Mouse (Mus musculus): Measurements from ENCODE around the gene Svbp. TPM values are rescaled to one million over a fixed set of nuclear protein-coding genes. Genes with fewer than 3 reads are reported as not detected.

Gene Svbp
- polyA plus RNA-seq, 1 experiment from 2014 or later, result 164 TPM

DNA sequence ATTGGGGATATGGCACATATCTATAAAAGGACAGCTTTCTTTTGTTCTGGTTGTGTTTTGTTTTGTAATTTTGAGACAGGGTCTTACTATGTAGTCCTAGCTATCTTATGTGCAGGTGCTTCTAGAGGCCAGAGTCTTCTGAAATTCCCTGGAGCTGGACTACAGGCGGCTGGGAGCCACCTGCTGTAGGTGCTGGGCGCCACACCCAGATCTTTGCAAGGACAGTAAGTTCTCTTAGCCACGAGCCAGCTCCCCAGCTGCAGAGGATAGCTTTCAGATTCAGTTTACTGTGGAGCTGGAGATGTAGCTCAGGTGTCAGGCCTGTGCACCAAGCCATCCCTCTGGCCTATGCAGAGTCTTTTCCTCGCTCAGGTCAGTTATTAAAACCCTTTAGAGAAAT, 28.0 kb upstream of the Svbp start:
- Histone ChIP-seq H3K4me1 (ENCODE audit: control insufficient read depth, insufficient read depth, low read length) (no peaks in the 10 kb centered on the region), H3K36me3 (ENCODE audit: control insufficient read depth, insufficient read depth, low read length) (peaks cover 9% of the 10 kb centered on the region; the same call in 1 of the 2 replicates), H3K4me2 (ENCODE audit: low read depth, severe bottlenecking) (no peak overlapping the region), H3K9ac (ENCODE audit: low read length) (no peak overlapping the region), H3K27me3 (ENCODE audit: control insufficient read depth, insufficient read depth, low read length) (no peaks in the 10 kb centered on the region), H3K9me3 (ENCODE audit: control insufficient read depth, low read length) (no peaks in the 10 kb centered on the region), H3K27ac (replicated peaks; ENCODE audit: low read depth, low read length) (no peak overlapping the region), H3K4me3 (ENCODE audit: low read depth, low read length) (no peak overlapping the region)
- 77% methylated on average over 4 of the region's 4 CpGs for WGBS
- DNase-seq (ENCODE audit: low spot score), result no peak
- ATAC-seq (ENCODE audit: insufficient number of reproducible peaks, low FRiP score, low TSS enrichment, low read depth), result no peak

DNA sequence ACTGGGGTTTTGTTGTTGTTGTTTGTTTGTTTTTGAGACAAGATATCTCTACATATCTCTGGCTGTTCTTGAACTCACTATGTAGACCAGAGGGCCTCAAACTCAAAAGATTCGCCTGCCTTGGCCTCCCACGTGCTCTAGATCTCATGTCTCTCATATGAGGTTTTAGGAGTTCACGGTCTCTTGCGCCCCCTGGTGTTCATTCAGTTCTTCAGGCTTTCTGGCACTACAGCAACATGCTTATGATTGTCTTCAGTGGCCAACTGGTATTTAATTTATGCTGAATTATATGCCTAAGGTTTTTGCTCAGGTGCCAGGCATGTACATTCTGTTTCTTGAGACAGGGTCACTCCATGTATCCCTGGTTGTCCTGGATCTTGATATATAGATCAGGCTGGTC, 27.4 kb upstream of the Svbp start:
- H3K27ac ChIP-seq (replicated peaks; ENCODE audit: low read depth, low read length), result no peak overlapping the region
- DNase-seq (ENCODE audit: low spot score), result peak; percentile 84
- WGBS, result 7% methylated on average over 4 of the region's 4 CpGs
- no peak for ATAC-seq (ENCODE audit: insufficient number of reproducible peaks, low FRiP score, low TSS enrichment, low read depth)
- no peaks in the 10 kb centered on the region for H3K4me1 ChIP-seq (ENCODE audit: control insufficient read depth, insufficient read depth, low read length)
- no peak overlapping the region for H3K4me3 ChIP-seq (ENCODE audit: low read depth, low read length)
- no peaks in the 10 kb centered on the region for H3K9me3 ChIP-seq (ENCODE audit: control insufficient read depth, low read length)
- no peaks in the 10 kb centered on the region for H3K27me3 ChIP-seq (ENCODE audit: control insufficient read depth, insufficient read depth, low read length)
- peaks cover 9% of the 10 kb centered on the region; the same call in 1 of the 2 replicates for H3K36me3 ChIP-seq (ENCODE audit: control insufficient read depth, insufficient read depth, low read length)
- no peak overlapping the region for H3K9ac ChIP-seq (ENCODE audit: low read length)
- no peak overlapping the region for H3K4me2 ChIP-seq (ENCODE audit: low read depth, severe bottlenecking)

DNA sequence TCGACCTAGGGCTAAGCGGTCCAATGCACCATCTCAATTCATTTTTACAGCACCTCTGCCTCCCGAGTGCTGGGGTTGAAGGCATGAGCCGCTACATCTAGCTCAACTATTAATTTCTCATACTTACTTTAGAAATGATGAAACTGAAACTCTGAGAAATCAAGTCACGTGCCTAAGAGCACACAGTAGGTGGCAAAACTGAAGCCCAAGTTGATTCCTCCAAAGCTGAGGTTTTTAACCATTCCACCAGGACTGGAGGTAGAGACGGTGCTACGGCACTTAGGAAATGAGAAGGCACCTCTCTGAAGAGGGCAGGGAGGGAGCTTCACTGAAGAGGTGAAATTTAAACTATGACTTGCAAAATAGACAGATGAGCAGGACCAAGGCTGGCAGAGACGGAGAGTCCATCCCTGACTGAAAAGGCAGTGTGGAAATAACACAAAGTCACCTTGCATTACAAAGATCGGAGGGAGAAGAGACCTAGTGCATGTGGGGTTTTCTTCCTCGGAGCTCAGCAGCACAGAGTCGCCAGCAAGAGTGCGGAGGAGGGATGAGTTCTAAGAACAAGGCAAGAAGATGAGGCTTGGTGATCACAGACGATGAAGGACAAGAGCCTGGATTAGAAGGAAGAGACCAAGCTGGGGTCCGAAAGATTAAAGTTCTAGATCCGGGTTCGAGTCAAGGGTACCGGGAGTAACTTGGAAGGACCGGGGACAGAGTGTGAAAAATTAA, 22.0 kb upstream of the Svbp start:
- Histone ChIP-seq H3K4me1 (ENCODE audit: control insufficient read depth, insufficient read depth, low read length) (0 out of 2 replicates have a peak, but pooled peaks cover 2% of the 10 kb centered on the region), H3K27ac (replicated peaks; ENCODE audit: low read depth, low read length) (no peak overlapping the region), H3K9me3 (ENCODE audit: control insufficient read depth, low read length) (no peaks in the 10 kb centered on the region), H3K9ac (ENCODE audit: low read length) (peak overlapping the region; percentile 82), H3K27me3 (ENCODE audit: control insufficient read depth, insufficient read depth, low read length) (no peaks in the 10 kb centered on the region), H3K4me2 (ENCODE audit: low read depth, severe bottlenecking) (peak overlapping the region; percentile 80), H3K4me3 (ENCODE audit: low read depth, low read length) (peak overlapping the region; percentile 78), H3K36me3 (ENCODE audit: control insufficient read depth, insufficient read depth, low read length) (peaks cover 9% of the 10 kb centered on the region; the same call in 1 of the 2 replicates)
- 47% methylated on average over 18 of the region's 18 CpGs for WGBS
- ATAC-seq (ENCODE audit: insufficient number of reproducible peaks, low FRiP score, low TSS enrichment, low read depth) (no peak), DNase-seq (ENCODE audit: low spot score) (no peak)

DNA sequence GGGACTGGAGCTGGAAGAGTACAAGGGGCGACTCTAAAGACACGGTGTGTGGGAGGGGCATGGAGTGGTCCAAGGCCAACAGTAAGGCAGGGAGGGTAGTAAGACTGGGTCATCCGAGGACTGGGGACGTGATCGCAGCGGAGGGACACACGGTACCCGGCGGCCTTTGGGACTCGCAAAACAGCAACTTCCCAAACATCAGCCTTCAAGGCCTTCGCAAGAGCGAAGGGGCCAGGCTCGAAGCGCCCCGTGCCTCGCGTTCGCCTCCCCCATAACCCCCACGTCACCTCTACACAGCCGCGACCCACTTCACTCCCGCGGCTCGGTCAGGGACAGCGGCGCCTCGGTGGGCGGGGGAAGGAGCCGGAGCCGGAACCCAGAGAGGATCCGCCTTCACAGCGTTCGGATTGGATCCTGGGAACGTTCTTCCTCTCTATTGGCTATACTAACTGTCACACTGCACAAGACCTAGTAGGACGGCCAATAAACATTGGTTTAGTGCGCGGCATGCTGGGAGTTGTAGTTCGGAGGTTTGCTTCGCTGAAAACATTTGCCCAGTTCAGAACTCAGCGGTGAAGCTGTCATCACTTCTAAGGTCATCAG, 21.2 kb upstream of the Svbp start, which contains the start of gene Zfp691:
TSS of gene Zfp691 (minus strand) at position 345 of the 603 bp plus-strand sequence.
- H3K4me1 ChIP-seq (ENCODE audit: control insufficient read depth, insufficient read depth, low read length), result 0 out of 2 replicates have a peak, but pooled peaks cover 2% of the 10 kb centered on the region
- H3K27me3 ChIP-seq (ENCODE audit: control insufficient read depth, insufficient read depth, low read length), result no peaks in the 10 kb centered on the region
- peaks cover 9% of the 10 kb centered on the region; the same call in 1 of the 2 replicates for H3K36me3 ChIP-seq (ENCODE audit: control insufficient read depth, insufficient read depth, low read length)
- peak; percentile 100 for ATAC-seq (ENCODE audit: insufficient number of reproducible peaks, low FRiP score, low TSS enrichment, low read depth)
- peak; percentile 93 for DNase-seq (ENCODE audit: low spot score)
- H3K9me3 ChIP-seq (ENCODE audit: control insufficient read depth, low read length), result no peaks in the 10 kb centered on the region
- under 1% methylated on average over 40 of the region's 40 CpGs for WGBS
- peak within 1 kb of the TSS; percentile 82 for H3K9ac ChIP-seq (ENCODE audit: low read length)
- peak within 1 kb of the TSS; percentile 78 for H3K4me3 ChIP-seq (ENCODE audit: low read depth, low read length)
- peak within 1 kb of the TSS; percentile 80 for H3K4me2 ChIP-seq (ENCODE audit: low read depth, severe bottlenecking)
- no peak within 1 kb of the TSS for H3K27ac ChIP-seq (replicated peaks; ENCODE audit: low read depth, low read length)

DNA sequence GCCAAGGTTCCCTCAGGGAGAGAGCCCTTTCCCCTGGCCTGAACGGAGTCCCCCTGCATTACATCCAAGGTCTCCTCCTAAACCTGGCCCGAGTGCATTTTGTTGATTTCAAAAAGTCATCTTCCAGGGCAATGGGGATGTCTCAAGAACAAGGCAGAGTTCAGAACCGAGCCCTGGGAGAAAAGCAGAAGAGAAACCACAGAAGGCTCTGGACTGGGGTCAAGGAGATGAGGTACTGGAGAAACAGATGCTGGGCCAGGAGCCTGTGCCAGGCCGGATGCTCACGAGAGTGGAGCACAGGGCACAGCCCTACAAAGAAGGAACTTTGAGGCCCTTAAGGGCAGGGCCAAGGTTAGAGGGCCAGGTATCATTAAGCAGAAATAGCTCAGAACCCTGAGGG, 17.4 kb upstream of the Svbp start:
- no peak for ATAC-seq (ENCODE audit: insufficient number of reproducible peaks, low FRiP score, low TSS enrichment, low read depth)

DNA sequence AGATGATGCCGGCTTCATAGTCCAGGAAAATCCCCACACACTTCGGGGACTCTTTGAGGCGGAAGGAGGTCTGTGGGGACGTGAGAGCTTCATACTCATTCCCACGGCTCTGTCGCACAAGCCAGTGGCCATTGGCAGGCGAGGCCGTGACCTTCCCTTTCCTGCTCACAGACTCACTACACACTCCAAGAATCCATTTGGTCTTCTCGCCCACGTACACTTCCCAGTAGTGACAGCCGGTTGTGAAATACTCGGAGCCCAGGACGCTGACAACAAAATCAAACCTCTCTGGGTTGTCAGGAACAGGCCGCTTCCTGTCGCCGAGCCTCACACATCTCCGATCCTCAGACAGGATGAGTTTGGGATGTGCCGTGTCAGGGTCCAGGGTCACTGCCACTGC, 16.8 kb upstream of the Svbp start:
- Histone ChIP-seq H3K4me2 (ENCODE audit: low read depth, severe bottlenecking) (no peak overlapping the region), H3K4me3 (ENCODE audit: low read depth, low read length) (no peak overlapping the region), H3K4me1 (ENCODE audit: control insufficient read depth, insufficient read depth, low read length) (no peaks in the 10 kb centered on the region), H3K27ac (replicated peaks; ENCODE audit: low read depth, low read length) (no peak overlapping the region), H3K9me3 (ENCODE audit: control insufficient read depth, low read length) (no peaks in the 10 kb centered on the region), H3K36me3 (ENCODE audit: control insufficient read depth, insufficient read depth, low read length) (no peaks in the 10 kb centered on the region), H3K27me3 (ENCODE audit: control insufficient read depth, insufficient read depth, low read length) (no peaks in the 10 kb centered on the region), H3K9ac (ENCODE audit: low read length) (no peak overlapping the region)
- no peak for ATAC-seq (ENCODE audit: insufficient number of reproducible peaks, low FRiP score, low TSS enrichment, low read depth)
- WGBS, result 81% methylated on average over 18 of the region's 18 CpGs
- DNase-seq (ENCODE audit: low spot score), result no peak

More for the DNA sequence above, 17.4 kb upstream of the Svbp start:
- DNase-seq (ENCODE audit: low spot score), result no peak
- Histone ChIP-seq H3K9ac (ENCODE audit: low read length) (no peak overlapping the region), H3K4me3 (ENCODE audit: low read depth, low read length) (no peak overlapping the region), H3K27ac (replicated peaks; ENCODE audit: low read depth, low read length) (no peak overlapping the region), H3K4me1 (ENCODE audit: control insufficient read depth, insufficient read depth, low read length) (0 out of 2 replicates have a peak, but pooled peaks cover 2% of the 10 kb centered on the region), H3K9me3 (ENCODE audit: control insufficient read depth, low read length) (no peaks in the 10 kb centered on the region), H3K27me3 (ENCODE audit: control insufficient read depth, insufficient read depth, low read length) (no peaks in the 10 kb centered on the region), H3K4me2 (ENCODE audit: low read depth, severe bottlenecking) (no peak overlapping the region), H3K36me3 (ENCODE audit: control insufficient read depth, insufficient read depth, low read length) (no peaks in the 10 kb centered on the region)
- WGBS, result 72% methylated on average over 5 of the region's 5 CpGs

DNA sequence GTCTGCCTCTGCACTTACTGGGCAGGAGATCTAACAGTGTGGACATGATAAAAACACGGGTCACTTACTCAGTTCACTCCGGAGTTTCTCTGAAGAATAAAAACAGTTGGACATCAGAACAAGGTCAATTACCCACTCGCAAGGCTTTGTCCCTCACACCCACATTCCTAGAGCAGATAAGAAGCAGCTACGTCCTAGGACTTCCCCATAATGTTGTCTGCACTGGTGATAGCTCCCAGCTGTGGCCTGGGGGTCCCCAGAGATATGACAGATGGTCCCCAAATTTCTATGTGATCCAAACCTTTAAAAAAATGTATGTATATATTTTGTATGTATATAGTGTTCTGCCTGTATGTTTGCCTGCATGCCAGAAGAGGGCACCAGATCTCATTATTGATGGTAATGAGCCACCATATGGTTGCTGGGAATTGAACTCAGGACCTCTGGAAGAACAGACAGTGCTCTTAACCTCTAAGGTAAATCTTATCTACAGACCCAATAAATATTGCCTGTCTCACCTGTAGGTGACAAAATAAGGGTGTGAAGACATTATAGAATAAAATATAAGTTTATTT, 14.9 kb upstream of the Svbp start:
- no peaks in the 10 kb centered on the region for H3K4me1 ChIP-seq (ENCODE audit: control insufficient read depth, insufficient read depth, low read length)
- no peak overlapping the region for H3K4me3 ChIP-seq (ENCODE audit: low read depth, low read length)
- H3K9me3 ChIP-seq (ENCODE audit: control insufficient read depth, low read length), result no peaks in the 10 kb centered on the region
- no peaks in the 10 kb centered on the region for H3K27me3 ChIP-seq (ENCODE audit: control insufficient read depth, insufficient read depth, low read length)
- no peak for DNase-seq (ENCODE audit: low spot score)
- ATAC-seq (ENCODE audit: insufficient number of reproducible peaks, low FRiP score, low TSS enrichment, low read depth), result no peak
- H3K4me2 ChIP-seq (ENCODE audit: low read depth, severe bottlenecking), result no peak overlapping the region
- WGBS, result 59% methylated on average over 4 of the region's 4 CpGs
- H3K9ac ChIP-seq (ENCODE audit: low read length), result no peak overlapping the region
- no peaks in the 10 kb centered on the region for H3K36me3 ChIP-seq (ENCODE audit: control insufficient read depth, insufficient read depth, low read length)
- H3K27ac ChIP-seq (replicated peaks; ENCODE audit: low read depth, low read length), result no peak overlapping the region

DNA sequence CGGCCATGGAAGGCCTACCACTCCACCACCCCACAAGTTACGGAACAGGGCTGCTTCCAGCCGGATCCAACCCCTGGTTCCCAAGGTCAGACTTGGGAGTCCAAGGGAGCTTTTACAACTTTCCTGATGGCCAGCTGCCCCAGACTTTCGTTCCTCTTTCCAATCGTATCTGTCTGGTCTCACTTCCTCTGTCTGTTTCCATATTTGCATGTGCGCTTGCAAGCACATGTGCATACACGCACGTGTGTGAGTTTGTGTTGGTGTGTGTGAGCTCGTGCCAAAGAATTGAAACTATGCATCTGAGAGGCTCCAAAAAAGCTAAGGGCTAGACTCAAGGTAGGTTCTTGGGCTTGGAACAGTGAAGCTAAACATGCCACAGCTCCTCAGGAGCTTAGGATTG, 13.7 kb upstream of the Svbp start:
- H3K9ac ChIP-seq (ENCODE audit: low read length), result no peak overlapping the region
- 92% methylated on average over 9 of the region's 9 CpGs for WGBS
- H3K9me3 ChIP-seq (ENCODE audit: control insufficient read depth, low read length), result no peaks in the 10 kb centered on the region
- no peaks in the 10 kb centered on the region for H3K36me3 ChIP-seq (ENCODE audit: control insufficient read depth, insufficient read depth, low read length)
- H3K4me3 ChIP-seq (ENCODE audit: low read depth, low read length), result no peak overlapping the region
- H3K4me1 ChIP-seq (ENCODE audit: control insufficient read depth, insufficient read depth, low read length), result no peaks in the 10 kb centered on the region
- no peak for DNase-seq (ENCODE audit: low spot score)
- no peak overlapping the region for H3K4me2 ChIP-seq (ENCODE audit: low read depth, severe bottlenecking)
- no peak overlapping the region for H3K27ac ChIP-seq (replicated peaks; ENCODE audit: low read depth, low read length)
- no peaks in the 10 kb centered on the region for H3K27me3 ChIP-seq (ENCODE audit: control insufficient read depth, insufficient read depth, low read length)
- ATAC-seq (ENCODE audit: insufficient number of reproducible peaks, low FRiP score, low TSS enrichment, low read depth), result no peak

Data from limb, embryonic 11.5 days (tissue).